Mouse (Mus musculus) brown adipose tissue, adult 24 weeks (tissue): ENCODE results near the gene Dpp8. TPM values are rescaled to one million over a fixed set of nuclear protein-coding genes. Genes with fewer than 3 reads are reported as not detected.

Experiments
- H3K27ac ChIP-seq: fragments of 200-500 bp; replicated peaks from 2 replicates; pipeline ENCODE4 v1.5.1; 2012; ENCODE audit warnings: low read depth, mild to moderate bottlenecking, low read length
- H3K4me1 ChIP-seq: fragments of 200-500 bp; 2 replicates; pipeline ENCODE4 v1.6.1; 2012; ENCODE audit warnings: low read length, mixed read lengths; ENCODE audit not compliant: control insufficient read depth, insufficient read depth, insufficient read length
- H3K4me3 ChIP-seq: fragments of 200-500 bp; 2 replicates; pipeline ENCODE4 v1.5.1; 2012; ENCODE audit warnings: low read depth, mild to moderate bottlenecking, low read length, moderate library complexity; ENCODE audit not compliant: insufficient read depth
- polyA plus RNA-seq: library from polyadenylated mRNA; stranded (reverse); fragments of >200 nt; gene quantifications from 2 replicates; pipeline ENCODE4 v1.2.4, GENCODE M21; 2012; ENCODE audit not compliant: missing spikeins, insufficient read depth, insufficient read length

Gene Dpp8
- polyA plus RNA-seq, 1 experiment: 55.5 TPM

GRCm38 (mm10) chr9:65100991-65101685 is 68.9 kb downstream of the Dpp8 start, which contains the start of gene Igdcc4:
Igdcc4 (plus strand) TSS chr9:65101486.
- peak within 1 kb of the TSS; percentile 48 for H3K4me3 ChIP-seq
- H3K27ac ChIP-seq: no peak within 1 kb of the TSS
- no peaks in the 10 kb centered on the region; the same call in 1 of the 2 replicates for H3K4me1 ChIP-seq

- Histone ChIP-seq H3K4me3 (peak overlapping the region; percentile 48), H3K27ac (no peak overlapping the region), H3K4me1 (no peaks in the 10 kb centered on the region; the same call in 1 of the 2 replicates)
Measured at GRCm38 (mm10) chr9:65101686-65102376, 69.6 kb downstream of the Dpp8 start.

- peak overlapping the region; percentile 48 for H3K4me3 ChIP-seq
- H3K4me1 ChIP-seq: no peaks in the 10 kb centered on the region; the same call in 1 of the 2 replicates
- H3K27ac ChIP-seq: no peak overlapping the region
Measured at GRCm38 (mm10) chr9:65102377-65103172, 70.4 kb downstream of the Dpp8 start.

- H3K4me1 ChIP-seq: no peaks in the 10 kb centered on the region; the same call in 1 of the 2 replicates
- H3K4me3 ChIP-seq: peak overlapping the region; percentile 35; the same call in 1 of the 2 replicates
- no peak overlapping the region for H3K27ac ChIP-seq
Measured at GRCm38 (mm10) chr9:65103173-65103752, 71.0 kb downstream of the Dpp8 start.

GRCm38 (mm10) chr9:65106821-65107220 is 74.6 kb downstream of the Dpp8 start:
- Histone ChIP-seq H3K4me1 (no peaks in the 10 kb centered on the region; the same call in 1 of the 2 replicates), H3K27ac (no peak overlapping the region), H3K4me3 (no peak overlapping the region)

- no peak overlapping the region for H3K27ac ChIP-seq
- no peak overlapping the region for H3K4me3 ChIP-seq
- H3K4me1 ChIP-seq: no peaks in the 10 kb centered on the region
Measured at GRCm38 (mm10) chr9:65107893-65108292, 75.7 kb downstream of the Dpp8 start.

- no peaks in the 10 kb centered on the region for H3K4me1 ChIP-seq
- no peak overlapping the region for H3K27ac ChIP-seq
- no peak overlapping the region for H3K4me3 ChIP-seq
Measured at GRCm38 (mm10) chr9:65109132-65110072, 77.2 kb downstream of the Dpp8 start.

GRCm38 (mm10) chr9:65111698-65112097 is 79.5 kb downstream of the Dpp8 start:
- no peak overlapping the region for H3K27ac ChIP-seq
- no peaks in the 10 kb centered on the region for H3K4me1 ChIP-seq
- no peak overlapping the region for H3K4me3 ChIP-seq

- Histone ChIP-seq H3K4me3 (no peak overlapping the region), H3K4me1 (no peaks in the 10 kb centered on the region), H3K27ac (no peak overlapping the region)
Measured at GRCm38 (mm10) chr9:65113694-65114093, 81.5 kb downstream of the Dpp8 start.

GRCm38 (mm10) chr9:65115891-65116290 is 83.7 kb downstream of the Dpp8 start:
- Histone ChIP-seq H3K4me1 (no peaks in the 10 kb centered on the region), H3K4me3 (no peak overlapping the region), H3K27ac (no peak overlapping the region)

GRCm38 (mm10) chr9:65117516-65117915 is 85.3 kb downstream of the Dpp8 start:
- H3K27ac ChIP-seq: no peak overlapping the region
- H3K4me1 ChIP-seq: no peaks in the 10 kb centered on the region

GRCm38 (mm10) chr9:65120935-65121334 is 88.7 kb downstream of the Dpp8 start:
- no peaks in the 10 kb centered on the region for H3K4me1 ChIP-seq

More at GRCm38 (mm10) chr9:65117516-65117915, 85.3 kb downstream of the Dpp8 start:
- no peak overlapping the region for H3K4me3 ChIP-seq

GRCm38 (mm10) chr9:65122545-65122944 is 90.3 kb downstream of the Dpp8 start:
- Histone ChIP-seq H3K4me1 (no peaks in the 10 kb centered on the region), H3K4me3 (no peak overlapping the region), H3K27ac (no peak overlapping the region)

More at GRCm38 (mm10) chr9:65120935-65121334, 88.7 kb downstream of the Dpp8 start:
- no peak overlapping the region for H3K27ac ChIP-seq
- H3K4me3 ChIP-seq: no peak overlapping the region
